Mouse (Mus musculus): ENCODE data around the gene Cabp1. TPM values are rescaled to one million over a fixed set of nuclear protein-coding genes. Genes with fewer than 3 reads are reported as not detected.

Cabp1 gene
- polyA plus RNA-seq, 1 experiment, result 444 TPM

GRCm38 (mm10) chr5:115193226-115193625 is 955 bp downstream of the Cabp1 start:
- Histone ChIP-seq H3K4me1 (ENCODE audit: control insufficient read depth, insufficient read depth, low read length) (no peaks in the 10 kb centered on the region), H3K4me3 (ENCODE audit: insufficient read depth, low read length) (peak overlapping the region; percentile 54), H3K27ac (ENCODE audit: insufficient read depth, low read length) (peak overlapping the region; percentile 87)
- TF ChIP-seq CTCF (IDR thresholded peaks at IDR 0.05; ENCODE audit: extremely low read depth, insufficient read depth, low read length), result no peak
- no peak for TF ChIP-seq POLR2A (IDR thresholded peaks at IDR 0.05; ENCODE audit: extremely low read depth, insufficient read depth, low read length)

GRCm38 (mm10) chr5:115192828-115193195 is 1.4 kb downstream of the Cabp1 start:
- Histone ChIP-seq H3K4me1 (ENCODE audit: control insufficient read depth, insufficient read depth, low read length) (no peaks in the 10 kb centered on the region), H3K27ac (ENCODE audit: insufficient read depth, low read length) (peak overlapping the region; percentile 87), H3K4me3 (ENCODE audit: insufficient read depth, low read length) (peak overlapping the region; percentile 54)
- TF ChIP-seq POLR2A (IDR thresholded peaks at IDR 0.05; ENCODE audit: extremely low read depth, insufficient read depth, low read length) (no peak), CTCF (IDR thresholded peaks at IDR 0.05; ENCODE audit: extremely low read depth, insufficient read depth, low read length) (no peak)

- TF ChIP-seq CTCF (IDR thresholded peaks at IDR 0.05; ENCODE audit: extremely low read depth, insufficient read depth, low read length), result no peak
- no peak for TF ChIP-seq POLR2A (IDR thresholded peaks at IDR 0.05; ENCODE audit: extremely low read depth, insufficient read depth, low read length)
- peak overlapping the region; percentile 87; the same call in 1 of the 2 replicates for H3K27ac ChIP-seq (ENCODE audit: insufficient read depth, low read length)
- H3K4me3 ChIP-seq (ENCODE audit: insufficient read depth, low read length), result peak overlapping the region; percentile 54
- no peaks in the 10 kb centered on the region for H3K4me1 ChIP-seq (ENCODE audit: control insufficient read depth, insufficient read depth, low read length)
Observed at GRCm38 (mm10) chr5:115191880-115192827, 2.0 kb downstream of the Cabp1 start.

- peak overlapping the region; percentile 13; the same call in 1 of the 2 replicates for H3K4me3 ChIP-seq (ENCODE audit: insufficient read depth, low read length)
- H3K27ac ChIP-seq (ENCODE audit: insufficient read depth, low read length), result no peak overlapping the region
- no peak for TF ChIP-seq CTCF (IDR thresholded peaks at IDR 0.05; ENCODE audit: extremely low read depth, insufficient read depth, low read length)
- TF ChIP-seq POLR2A (IDR thresholded peaks at IDR 0.05; ENCODE audit: extremely low read depth, insufficient read depth, low read length), result no peak
- peaks cover 3% of the 10 kb centered on the region for H3K4me1 ChIP-seq (ENCODE audit: control insufficient read depth, insufficient read depth, low read length)
Observed at GRCm38 (mm10) chr5:115190081-115190480, 4.1 kb downstream of the Cabp1 start.

- peak; percentile 78 for TF ChIP-seq CTCF (IDR thresholded peaks at IDR 0.05; ENCODE audit: extremely low read depth, insufficient read depth, low read length)
- no peak for TF ChIP-seq POLR2A (IDR thresholded peaks at IDR 0.05; ENCODE audit: extremely low read depth, insufficient read depth, low read length)
Observed at GRCm38 (mm10) chr5:115188824-115189223, 5.4 kb downstream of the Cabp1 start.

GRCm38 (mm10) chr5:115187188-115188131 is 6.7 kb downstream of the Cabp1 start:
- peaks cover 6% of the 10 kb centered on the region for H3K4me1 ChIP-seq (ENCODE audit: control insufficient read depth, insufficient read depth, low read length)

More at GRCm38 (mm10) chr5:115188824-115189223, 5.4 kb downstream of the Cabp1 start:
- Histone ChIP-seq H3K4me1 (ENCODE audit: control insufficient read depth, insufficient read depth, low read length) (peaks cover 3% of the 10 kb centered on the region), H3K4me3 (ENCODE audit: insufficient read depth, low read length) (no peak overlapping the region), H3K27ac (ENCODE audit: insufficient read depth, low read length) (no peak overlapping the region)

GRCm38 (mm10) chr5:115186371-115187073 is 7.7 kb downstream of the Cabp1 start:
- 0 out of 2 replicates have a peak, but pooled peaks have one; percentile 33 for TF ChIP-seq POLR2A (IDR thresholded peaks at IDR 0.05; ENCODE audit: extremely low read depth, insufficient read depth, low read length)
- no peak for TF ChIP-seq CTCF (IDR thresholded peaks at IDR 0.05; ENCODE audit: extremely low read depth, insufficient read depth, low read length)
- 0 out of 2 replicates have a peak overlapping the region, but pooled peaks have one; percentile 26 for H3K27ac ChIP-seq (ENCODE audit: insufficient read depth, low read length)
- H3K4me1 ChIP-seq (ENCODE audit: control insufficient read depth, insufficient read depth, low read length), result peaks cover 6% of the 10 kb centered on the region
- H3K4me3 ChIP-seq (ENCODE audit: insufficient read depth, low read length), result peak overlapping the region; percentile 6; the same call in 1 of the 2 replicates

More at GRCm38 (mm10) chr5:115187188-115188131, 6.7 kb downstream of the Cabp1 start:
- Histone ChIP-seq H3K27ac (ENCODE audit: insufficient read depth, low read length) (0 out of 2 replicates have a peak overlapping the region, but pooled peaks have one; percentile 11), H3K4me3 (ENCODE audit: insufficient read depth, low read length) (peak overlapping the region; percentile 6; the same call in 1 of the 2 replicates)
- peak; percentile 74 for TF ChIP-seq CTCF (IDR thresholded peaks at IDR 0.05; ENCODE audit: extremely low read depth, insufficient read depth, low read length)
- TF ChIP-seq POLR2A (IDR thresholded peaks at IDR 0.05; ENCODE audit: extremely low read depth, insufficient read depth, low read length), result no peak

GRCm38 (mm10) chr5:115184726-115185125 is 9.5 kb downstream of the Cabp1 start:
- Histone ChIP-seq H3K4me3 (ENCODE audit: insufficient read depth, low read length) (0 out of 2 replicates have a peak overlapping the region, but pooled peaks have one; percentile 20), H3K4me1 (ENCODE audit: control insufficient read depth, insufficient read depth, low read length) (peaks cover 6% of the 10 kb centered on the region), H3K27ac (ENCODE audit: insufficient read depth, low read length) (no peak overlapping the region)
- TF ChIP-seq CTCF (IDR thresholded peaks at IDR 0.05; ENCODE audit: extremely low read depth, insufficient read depth, low read length) (no peak), POLR2A (IDR thresholded peaks at IDR 0.05; ENCODE audit: extremely low read depth, insufficient read depth, low read length) (no peak)
